Mouse (Mus musculus): Measurements from ENCODE around the gene Pigk.
"Not testable (repeated sequence)": the region's sequence is repeated elsewhere in the genome, so short reads cannot be mapped to it uniquely, and the experiment has no call there.

Pigk gene

GRCm38 (mm10) chr3:152713991-152714902, at the start of gene Pigk:
Pigk (plus strand) TSS chr3:152714100.
- peak; percentile 94 for DNase-seq

- DNase-seq, result no peak
Measured at GRCm38 (mm10) chr3:152666991-152667355, 46.9 kb upstream of the Pigk start.

DNA sequence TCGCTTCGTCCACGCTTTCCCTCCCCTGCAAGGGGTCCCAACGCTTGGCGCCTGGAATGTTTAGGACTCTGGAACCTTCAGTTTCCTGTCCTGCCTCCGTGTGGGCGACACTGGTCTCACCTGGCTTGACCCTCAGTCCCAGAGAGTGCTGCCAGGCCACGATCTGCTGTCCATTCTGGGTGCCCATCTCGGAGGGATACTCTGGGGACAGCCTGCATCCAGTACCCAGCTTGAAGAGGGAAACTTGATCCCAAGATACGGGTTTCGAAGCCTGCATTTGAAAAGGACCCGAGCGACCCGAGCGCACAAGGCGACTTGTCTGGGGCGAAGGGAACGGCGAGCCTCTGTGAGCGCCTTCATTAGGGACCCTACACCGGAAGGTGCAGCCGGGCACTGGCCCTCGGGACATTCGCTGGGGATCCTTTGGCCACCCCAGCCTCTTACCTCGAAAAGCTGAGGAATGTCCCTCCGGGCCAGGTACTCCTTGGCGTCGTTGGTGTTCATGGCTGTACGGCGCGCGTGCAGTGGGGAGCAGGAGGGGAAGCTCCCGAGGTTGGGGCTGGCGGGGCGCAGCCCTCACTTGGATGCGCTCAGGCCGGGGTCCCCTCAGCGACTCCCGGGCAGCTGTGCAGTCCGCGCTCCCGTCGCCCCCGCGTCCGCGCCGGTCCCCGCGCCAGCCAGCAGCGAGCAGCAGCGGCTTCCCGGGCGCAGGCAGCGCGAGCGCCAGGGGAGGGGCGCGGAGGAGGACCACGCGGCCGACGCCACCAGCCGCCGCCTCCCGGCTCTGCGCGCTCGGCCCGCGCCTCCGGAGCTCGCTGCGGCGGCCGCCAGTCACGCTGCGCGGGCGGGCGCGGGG, 46.3 kb upstream of the Pigk start:
- no peak for DNase-seq

DNA sequence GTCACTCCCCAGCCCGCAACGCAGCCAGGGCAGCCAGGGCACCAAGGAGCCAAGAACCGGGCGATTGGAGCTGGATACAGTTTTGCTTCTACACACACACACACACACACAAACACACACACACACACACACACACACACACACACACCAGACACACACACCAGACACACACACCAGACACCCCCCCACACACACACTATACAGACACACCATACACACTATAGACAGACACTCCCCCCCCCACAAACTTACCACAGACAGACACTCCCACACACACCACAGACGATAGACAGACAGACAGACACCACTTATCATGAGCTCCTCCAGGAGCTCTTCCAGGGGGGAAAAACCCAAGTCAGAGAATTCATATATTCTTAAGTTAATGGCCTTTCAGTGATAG, 45.7 kb upstream of the Pigk start, which contains the start of gene Ak5:
TSS of gene Ak5 (minus strand) at position 122 of the 400 bp plus-strand sequence.
- DNase-seq, result no peak

DNA sequence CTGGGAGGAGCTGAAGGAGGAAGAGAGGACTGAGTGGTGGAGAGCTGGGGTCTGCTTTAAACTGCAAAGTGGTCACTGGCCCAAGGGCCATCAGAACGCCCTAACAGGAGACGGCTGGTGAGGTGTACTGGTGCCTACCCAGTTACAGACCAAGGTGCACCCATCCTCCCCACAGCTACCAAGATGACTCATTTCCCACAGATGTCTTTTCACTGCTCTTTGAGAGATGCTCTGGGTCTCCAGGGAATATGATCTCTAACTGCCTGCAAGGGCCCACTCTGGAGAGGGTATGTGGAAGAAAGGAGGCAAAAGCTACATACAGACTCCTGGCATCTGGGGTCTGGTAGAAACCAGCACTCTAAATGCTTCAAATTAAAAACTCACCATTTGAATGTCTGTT, 45.1 kb upstream of the Pigk start:
- no peak for DNase-seq

GRCm38 (mm10) chr3:152669783-152670182, 44.1 kb upstream of the Pigk start:
- no peak for DNase-seq

GRCm38 (mm10) chr3:152674663-152675062, 39.2 kb upstream of the Pigk start:
- no peak for DNase-seq

DNA sequence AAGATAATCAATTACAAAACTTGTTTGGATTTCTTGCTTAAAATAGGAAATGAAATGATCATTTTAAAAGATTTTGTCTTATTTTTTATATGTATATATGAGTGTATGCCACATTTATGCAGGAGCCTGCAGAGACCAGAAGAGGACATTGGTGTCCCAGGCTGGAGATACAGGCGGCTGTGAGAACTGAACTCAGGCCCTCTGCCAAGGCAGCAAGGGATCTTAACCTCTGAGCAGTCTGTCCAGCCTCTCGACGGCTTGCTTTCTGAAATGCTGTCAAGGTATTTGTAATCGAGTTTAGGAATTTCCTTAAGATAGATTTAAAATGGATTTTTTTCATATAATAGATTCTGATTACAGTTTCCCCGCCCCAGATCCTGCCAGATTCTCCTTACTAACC, 25.4 kb upstream of the Pigk start:
- no peak for DNase-seq

DNA sequence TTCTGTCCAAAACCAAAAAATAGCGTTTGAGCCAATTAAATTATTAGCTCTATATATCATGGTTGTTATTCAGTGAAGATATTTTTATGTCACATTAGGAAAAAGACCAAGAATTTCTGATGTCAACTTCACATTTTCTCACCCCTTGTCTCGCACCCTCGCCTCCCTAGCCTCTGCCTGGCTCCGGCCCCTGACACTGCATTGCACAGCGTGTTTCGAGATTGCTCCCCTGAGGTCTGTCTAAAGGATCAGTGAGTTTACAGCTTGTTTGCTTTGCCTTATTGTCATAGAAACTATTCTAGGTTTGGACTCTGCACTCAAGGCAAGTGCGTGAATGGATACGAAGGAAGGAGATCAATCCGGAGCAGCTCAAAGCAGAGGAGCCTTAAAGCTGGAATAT, 24.8 kb upstream of the Pigk start:
- DNase-seq, result peak; percentile 46

DNA sequence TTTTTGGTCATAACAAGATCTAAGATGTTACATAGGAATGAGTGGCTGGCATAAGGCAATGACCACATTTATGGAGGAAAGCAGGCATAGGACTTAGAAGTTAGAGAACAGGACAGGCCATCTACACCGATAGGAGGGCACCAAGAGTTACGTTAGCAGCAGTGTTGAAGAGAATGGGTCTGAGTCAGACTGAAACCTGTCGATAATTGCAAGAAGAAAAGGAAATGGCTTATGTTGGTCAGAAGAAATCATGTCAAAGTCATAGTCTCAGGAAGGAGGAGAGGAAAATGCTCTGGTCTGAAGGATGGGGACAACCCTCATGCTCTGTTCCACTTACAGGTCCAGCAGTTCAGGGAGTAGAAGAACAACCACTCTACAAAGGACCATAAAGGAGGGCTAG, 18.9 kb upstream of the Pigk start:
- no peak for DNase-seq

DNA sequence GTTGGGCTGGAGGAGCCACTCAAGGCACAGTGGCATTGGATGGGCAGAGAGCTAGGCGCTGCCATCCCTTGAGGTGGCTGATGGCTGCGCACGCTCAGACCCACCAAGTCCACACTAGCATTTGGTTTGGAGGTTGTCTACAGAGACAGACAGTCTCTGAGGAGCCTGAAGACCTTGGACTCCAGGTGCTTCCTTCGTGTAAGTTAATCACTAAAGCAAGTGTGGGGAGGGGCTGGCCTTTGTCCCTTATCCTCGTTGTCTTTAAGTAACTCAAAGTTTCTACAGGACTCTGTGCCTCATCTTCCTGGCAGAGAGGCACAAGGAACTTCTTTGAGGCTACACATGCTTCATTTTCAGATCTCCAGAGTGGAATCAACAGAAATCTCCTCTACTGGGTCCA, 15.9 kb upstream of the Pigk start:
- no peak for DNase-seq

GRCm38 (mm10) chr3:152699261-152699660, 14.6 kb upstream of the Pigk start:
- no peak for DNase-seq

- DNase-seq, result not testable (repeated sequence)
Measured at GRCm38 (mm10) chr3:152701536-152701935, 12.4 kb upstream of the Pigk start.

GRCm38 (mm10) chr3:152702274-152702843, 11.5 kb upstream of the Pigk start:
- no peak for DNase-seq

- DNase-seq, result no peak
Measured at GRCm38 (mm10) chr3:152705826-152706225, 8.1 kb upstream of the Pigk start.

DNA sequence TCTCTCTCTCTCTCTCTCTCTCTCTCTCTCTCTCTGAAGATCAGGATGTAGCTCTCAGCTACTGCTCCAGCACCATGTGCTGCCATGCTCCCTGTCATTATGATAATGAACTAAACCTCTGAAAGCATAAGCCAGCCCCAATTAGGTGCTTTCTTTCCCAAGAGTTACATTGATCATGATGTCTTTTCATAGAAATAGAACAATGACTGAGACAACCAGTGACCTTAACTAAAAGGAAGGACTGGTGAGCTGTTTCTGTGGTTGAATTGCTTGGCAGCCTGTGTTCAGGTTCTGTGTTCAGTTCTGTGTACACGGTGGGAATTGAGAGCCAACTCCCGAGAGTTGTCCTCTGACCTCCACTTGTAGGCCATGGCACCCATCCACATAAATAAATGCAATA, 7.0 kb upstream of the Pigk start:
- no peak for DNase-seq

- no peak for DNase-seq
Measured at GRCm38 (mm10) chr3:152707321-152707823, 6.5 kb upstream of the Pigk start.

- peak; percentile 33 for DNase-seq
Measured at GRCm38 (mm10) chr3:152709936-152710335, 4.0 kb upstream of the Pigk start.

GRCm38 (mm10) chr3:152712957-152713356, 943 bp upstream of the Pigk start:
- no peak for DNase-seq

DNA sequence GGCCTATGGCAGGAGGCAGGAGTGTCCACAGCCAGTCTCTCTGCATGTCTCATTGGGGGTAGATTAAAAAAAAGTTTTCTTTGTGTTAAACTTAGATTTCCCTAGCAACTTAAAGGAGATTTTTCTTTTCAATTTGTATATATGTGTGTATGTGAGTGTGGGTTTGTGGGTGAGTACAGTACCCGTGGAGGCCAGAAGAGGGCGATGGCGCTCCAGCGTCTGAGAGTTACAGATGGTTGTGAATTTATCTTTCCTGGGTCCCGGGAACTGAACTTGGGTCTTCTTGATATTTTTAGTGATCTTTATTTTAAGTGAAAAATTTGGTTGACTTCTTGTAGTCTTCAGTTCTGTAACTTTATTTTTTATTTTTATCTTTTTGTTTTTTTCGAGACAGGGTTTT, 7.4 kb downstream of the Pigk start:
- DNase-seq, result no peak

- DNase-seq, result peak; percentile 45
Measured at GRCm38 (mm10) chr3:152722836-152723235, 8.9 kb downstream of the Pigk start.

DNA sequence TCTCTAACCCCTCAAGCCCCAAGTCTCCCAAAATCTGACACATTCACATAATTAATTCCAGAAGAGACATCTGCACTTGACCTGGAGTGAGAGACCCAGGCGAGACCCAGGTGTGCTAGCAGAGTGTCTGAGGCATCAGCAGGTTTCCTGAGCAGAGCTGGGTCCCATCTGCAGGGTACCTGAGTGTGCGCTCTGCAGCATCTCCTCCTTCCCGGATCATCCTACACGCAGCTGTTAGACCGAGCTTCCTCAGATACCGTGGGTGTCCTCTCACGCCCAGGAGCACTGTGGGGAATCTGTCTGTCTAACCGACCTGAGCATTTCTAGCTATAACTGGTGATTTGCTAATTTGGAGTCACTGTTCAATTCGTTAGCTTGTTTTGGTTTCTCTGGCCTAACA, 10.5 kb downstream of the Pigk start:
- DNase-seq, result no peak

DNA sequence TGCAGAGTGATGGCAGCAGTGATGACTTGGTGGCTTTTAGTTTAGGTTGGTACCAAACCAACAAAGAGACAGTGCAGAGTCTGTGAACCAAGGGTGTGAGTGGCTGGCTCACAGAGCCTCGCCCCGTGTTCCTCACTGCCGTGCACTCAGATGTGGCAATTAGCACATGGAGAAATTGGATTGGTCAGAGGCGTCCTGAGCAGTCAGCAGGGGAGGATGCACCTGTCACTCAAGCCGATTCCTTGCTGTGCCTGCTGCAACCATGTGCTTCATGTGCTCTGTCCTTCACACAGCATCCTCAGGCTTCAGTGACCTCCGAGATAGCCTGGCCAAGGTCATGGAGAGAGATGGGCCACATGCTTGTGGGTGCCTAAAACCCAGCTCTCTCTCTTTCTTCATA, 14.3 kb downstream of the Pigk start:
- no peak for DNase-seq
